Mouse (Mus musculus) left cerebral cortex, postnatal 4 days (tissue): ENCODE measurements around the gene Cd209b. TPM values are rescaled to one million over a fixed set of nuclear protein-coding genes. Genes with fewer than 3 reads are reported as not detected.

Source experiments
- DNase-seq: peaks from one replicate; pipeline ENCODE4 v3.0.0-alpha.2; 2022
- intact Hi-C: fragments of 180-260 bp; cut with DNase I; formaldehyde crosslinking; loops from one replicate; pipeline ENCODE4 v1.15.1; 2025
- total RNA-seq, 2 experiments: library from RNA; stranded (reverse); gene quantifications; 2 replicates each; pipeline ENCODE4 v1.2.3; 2021

The Cd209b gene
- under 1 TPM; 0.26 to 0.34 TPM for total RNA-seq

- intact Hi-C loops = no loop called here
These were observed at the start of gene Cd209b for GRCm38 (mm10) chr8:3926744-3927143. Gene Cd209b (minus strand): TSS chr8:3926844.

GRCm38 (mm10) chr8:3956037-3956436 lies 29.4 kb upstream of the Cd209b start:
- DNase-seq = peak; percentile 34
- intact Hi-C loops = no loop called here

More at GRCm38 (mm10) chr8:3926744-3927143, at the start of gene Cd209b:
- no peak for DNase-seq

GRCm38 (mm10) chr8:3954646-3955045 lies 28.0 kb upstream of the Cd209b start, which contains the start of gene Cd209c:
Gene Cd209c (minus strand): TSS chr8:3954746.
- intact Hi-C loops = no loop called here
- no peak for DNase-seq

- intact Hi-C loops = no loop called here
- no peak for DNase-seq
These were observed 13.4 kb upstream of the Cd209b start for GRCm38 (mm10) chr8:3940023-3940422.

- intact Hi-C loops = no loop called here
- no peak for DNase-seq
These were observed 48.2 kb downstream of the Cd209b start, which contains the start of gene Cd209d for GRCm38 (mm10) chr8:3878455-3878854. Gene Cd209d (minus strand): TSS chr8:3878555.

- DNase-seq = peak; percentile 33
- intact Hi-C loops = no loop called here
These were observed 50.5 kb downstream of the Cd209b start for GRCm38 (mm10) chr8:3876121-3876520.

Other genes with a start within 250 kb of the Cd209b start
- gene Fcer2a, start 232.7 kb downstream of the Cd209b start, total RNA-seq = not detected
- not detected for gene Clec4g, start 206.2 kb downstream of the Cd209b start, total RNA-seq
- gene Cd209a, start 177.9 kb downstream of the Cd209b start, total RNA-seq = not detected
- not detected for gene Cd209e, start 72.5 kb downstream of the Cd209b start, total RNA-seq
- not detected for gene Cd209d, start 48.3 kb downstream of the Cd209b start, total RNA-seq
- under 1 TPM in 1 of 2 experiments, not detected in 1; 0.40 TPM for gene Cd209c, start 27.9 kb upstream of the Cd209b start, total RNA-seq
- gene Cd209f, start 179.0 kb upstream of the Cd209b start, total RNA-seq = under 1 TPM; 0.50 to 0.56 TPM
- not detected for gene Cd209g, start 207.3 kb upstream of the Cd209b start, total RNA-seq
- gene Evi5l, start 239.7 kb upstream of the Cd209b start, total RNA-seq = 100 to 1,000 TPM; 172 to 174 TPM